Mouse (Mus musculus) liver, embryonic 12.5 days (tissue): Measurements from ENCODE around the gene Zkscan17. TPM values are rescaled to one million over a fixed set of nuclear protein-coding genes. Genes with fewer than 3 reads are reported as not detected.

Source experiments
- ATAC-seq: fragments of 200-750 bp; cut with Nextera tagmentation; 2 replicates; pipeline ENCODE4 v1.8.0; 2017; ENCODE audit warnings: moderate number of reproducible peaks, mild to moderate bottlenecking, moderate library complexity
- H3K27ac ChIP-seq: fragments of 300-500 bp; sonication (generic); 2 replicates; pipeline ENCODE4 v1.5.1; 2016; ENCODE audit warnings: mild to moderate bottlenecking
- H3K27me3 ChIP-seq: fragments of 300-500 bp; sonication (generic); replicated peaks from 2 replicates; pipeline ENCODE4 v1.6.1; 2016; ENCODE audit warnings: mild to moderate bottlenecking, moderate library complexity
- H3K36me3 ChIP-seq: fragments of 300-500 bp; sonication (generic); 2 replicates; pipeline ENCODE4 v1.6.1; 2016; ENCODE audit warnings: mild to moderate bottlenecking, moderate library complexity
- H3K4me1 ChIP-seq: fragments of 300-500 bp; sonication (generic); 2 replicates; pipeline ENCODE4 v1.6.1; 2016
- H3K4me2 ChIP-seq: fragments of 300-500 bp; sonication (generic); 2 replicates; pipeline ENCODE4 v1.6.1; 2016; ENCODE audit warnings: mild to moderate bottlenecking, moderate library complexity
- H3K4me3 ChIP-seq: fragments of 300-500 bp; sonication (generic); 2 replicates; pipeline ENCODE4 v1.5.1; 2016; ENCODE audit warnings: mild to moderate bottlenecking, moderate library complexity
- H3K9ac ChIP-seq: fragments of 300-500 bp; sonication (generic); 2 replicates; pipeline ENCODE4 v1.6.1; 2016; ENCODE audit warnings: mild to moderate bottlenecking, moderate library complexity
- H3K9me3 ChIP-seq: fragments of 300-500 bp; sonication (generic); replicated peaks from 2 replicates; pipeline ENCODE4 v1.6.1; 2016; ENCODE audit warnings: mild to moderate bottlenecking, moderate library complexity
- WGBS: fragments of 180-500 bp; shearing (Covaris S2); methylation state at CpG from one replicate; pipeline ENCODE4 v1.1.7; 2016; ENCODE audit not compliant: insufficient replicate concordance; 5-methylcytosine and 5-hydroxymethylcytosine counted together
- polyA plus RNA-seq: library from polyadenylated mRNA; unstranded; fragments of >200 nt; fragmentation: Nextera tagmentation; extraction: Ambion mirVana; gene quantifications from 2 replicates; pipeline ENCODE4 v1.2.1, GENCODE M21; 2016

Gene Zkscan17
- polyA plus RNA-seq, 1 experiment from 2014 or later, result 9.1 TPM

- Histone ChIP-seq H3K9me3 (no peaks in the 10 kb centered on the region), H3K4me3 (no peak within 1 kb of the TSS), H3K27me3 (no peaks in the 10 kb centered on the region; the same call in 1 of the 2 replicates), H3K4me1 (peaks cover 4% of the 10 kb centered on the region; the same call in 1 of the 2 replicates), H3K27ac (no peak within 1 kb of the TSS), H3K4me2 (no peak within 1 kb of the TSS), H3K36me3 (no peaks in the 10 kb centered on the region), H3K9ac (no peak within 1 kb of the TSS)
- ATAC-seq, result no peak
- WGBS, result 21% methylated on average over 3 of the region's 3 CpGs
Observed at GRCm38 (mm10) chr11:59541324-59541723, 14.8 kb upstream of the Zkscan17 start, which contains the start of gene Nlrp3. Gene Nlrp3 (plus strand): TSS chr11:59541568.

DNA sequence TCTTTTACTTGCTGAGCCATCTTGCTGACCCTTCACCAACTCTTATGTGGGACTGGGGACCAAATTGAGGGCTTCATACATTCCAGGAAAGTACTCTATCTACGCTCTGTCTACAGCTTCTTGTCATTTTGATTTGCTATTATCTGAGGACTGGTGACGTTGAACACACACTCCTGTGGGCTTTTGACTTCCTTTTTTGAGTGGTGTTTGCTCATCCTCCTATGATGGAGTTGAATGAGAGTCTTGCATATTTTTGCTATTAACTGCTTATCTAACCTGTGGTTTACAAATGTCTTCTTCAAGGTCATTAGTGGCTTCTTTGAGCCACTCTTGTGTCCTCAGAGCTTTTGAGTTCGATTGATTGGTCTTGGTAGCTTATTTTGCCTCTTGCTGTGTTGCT is 13.6 kb upstream of the Zkscan17 start:
- Histone ChIP-seq H3K4me3 (no peak overlapping the region), H3K9me3 (no peaks in the 10 kb centered on the region), H3K27me3 (no peaks in the 10 kb centered on the region), H3K9ac (no peak overlapping the region), H3K4me1 (peaks cover 4% of the 10 kb centered on the region; the same call in 1 of the 2 replicates), H3K36me3 (no peaks in the 10 kb centered on the region), H3K27ac (no peak overlapping the region), H3K4me2 (no peak overlapping the region)
- 21% methylated on average over 3 of the region's 3 CpGs for WGBS
- ATAC-seq, result no peak

DNA sequence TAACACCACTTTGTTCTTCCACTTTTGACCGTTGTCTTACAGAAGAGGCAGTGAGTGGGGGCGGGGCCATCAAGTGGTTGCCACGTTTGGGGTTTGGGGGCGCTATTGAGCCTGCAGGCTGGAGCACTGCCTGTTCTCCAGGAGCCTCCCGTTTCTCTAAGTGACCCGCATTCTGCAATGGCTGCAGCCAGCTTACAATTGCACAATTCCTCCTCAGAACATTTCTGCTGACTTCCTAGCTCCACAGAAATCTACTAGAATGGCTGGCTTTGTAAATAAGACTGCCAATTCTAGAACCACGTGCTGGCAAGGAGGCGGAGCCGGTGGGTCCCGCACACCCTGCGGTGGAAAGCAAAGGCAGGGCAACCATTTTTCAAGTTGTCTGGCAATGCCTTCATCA is 11.8 kb upstream of the Zkscan17 start:
- Histone ChIP-seq H3K36me3 (no peaks in the 10 kb centered on the region), H3K4me3 (no peak overlapping the region), H3K4me2 (no peak overlapping the region; the same call in 1 of the 2 replicates), H3K9ac (no peak overlapping the region), H3K27me3 (no peaks in the 10 kb centered on the region), H3K9me3 (no peaks in the 10 kb centered on the region), H3K4me1 (no peaks in the 10 kb centered on the region), H3K27ac (no peak overlapping the region)
- WGBS, result 22% methylated on average over 11 of the region's 11 CpGs
- ATAC-seq, result no peak

- no peak overlapping the region for H3K4me2 ChIP-seq
- WGBS, result 60% methylated on average over 16 of the region's 16 CpGs
Observed at GRCm38 (mm10) chr11:59537218-59538130, 10.9 kb upstream of the Zkscan17 start.

GRCm38 (mm10) chr11:59531562-59531961 is 5.0 kb upstream of the Zkscan17 start:
- 79% methylated on average over 5 of the region's 5 CpGs for WGBS
- no peak overlapping the region for H3K27ac ChIP-seq
- no peak overlapping the region for H3K4me3 ChIP-seq

More at GRCm38 (mm10) chr11:59537218-59538130, 10.9 kb upstream of the Zkscan17 start:
- H3K36me3 ChIP-seq, result no peaks in the 10 kb centered on the region
- ATAC-seq, result no peak
- H3K27ac ChIP-seq, result no peak overlapping the region
- no peak overlapping the region for H3K9ac ChIP-seq
- no peak overlapping the region for H3K4me3 ChIP-seq
- no peaks in the 10 kb centered on the region for H3K9me3 ChIP-seq
- H3K27me3 ChIP-seq, result no peaks in the 10 kb centered on the region
- no peaks in the 10 kb centered on the region for H3K4me1 ChIP-seq

GRCm38 (mm10) chr11:59530870-59531535 is 4.5 kb upstream of the Zkscan17 start:
- H3K4me1 ChIP-seq, result no peaks in the 10 kb centered on the region

More at GRCm38 (mm10) chr11:59531562-59531961, 5.0 kb upstream of the Zkscan17 start:
- H3K4me2 ChIP-seq, result no peak overlapping the region
- no peak for ATAC-seq
- no peaks in the 10 kb centered on the region for H3K36me3 ChIP-seq
- no peaks in the 10 kb centered on the region for H3K9me3 ChIP-seq
- H3K9ac ChIP-seq, result no peak overlapping the region
- peaks cover 4% of the 10 kb centered on the region for H3K27me3 ChIP-seq
- no peaks in the 10 kb centered on the region for H3K4me1 ChIP-seq

DNA sequence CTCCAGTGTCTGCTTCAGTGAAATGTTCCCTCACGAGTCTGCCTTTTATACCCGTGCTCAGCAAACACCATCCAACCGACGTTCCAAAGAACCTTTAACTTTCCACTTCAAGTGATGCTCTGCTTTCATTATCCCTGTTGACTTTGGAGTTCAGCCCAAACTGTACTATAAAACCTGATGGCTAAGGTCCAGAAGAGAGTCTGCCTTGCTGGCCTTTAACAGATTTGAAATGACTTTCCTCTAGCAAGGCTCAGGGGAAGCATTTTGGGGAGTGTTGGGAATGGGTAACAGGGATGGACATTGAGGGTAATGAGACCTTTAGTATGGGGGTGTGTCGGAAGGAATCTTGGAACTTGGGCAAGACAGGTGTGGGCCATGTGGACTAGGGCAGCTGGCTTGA is 3.7 kb upstream of the Zkscan17 start:
- H3K9ac ChIP-seq, result no peak overlapping the region
- no peak overlapping the region for H3K4me2 ChIP-seq
- no peak overlapping the region for H3K27ac ChIP-seq
- no peak for ATAC-seq
- no peak overlapping the region for H3K4me3 ChIP-seq
- H3K36me3 ChIP-seq, result no peaks in the 10 kb centered on the region
- no peaks in the 10 kb centered on the region for H3K9me3 ChIP-seq
- peaks cover 4% of the 10 kb centered on the region for H3K27me3 ChIP-seq
- no peaks in the 10 kb centered on the region for H3K4me1 ChIP-seq
- 71% methylated on average over 5 of the region's 5 CpGs for WGBS

More at GRCm38 (mm10) chr11:59530870-59531535, 4.5 kb upstream of the Zkscan17 start:
- H3K4me3 ChIP-seq, result no peak overlapping the region
- H3K4me2 ChIP-seq, result no peak overlapping the region
- ATAC-seq, result no peak
- 58% methylated on average over 6 of the region's 6 CpGs for WGBS
- no peak overlapping the region for H3K9ac ChIP-seq
- H3K9me3 ChIP-seq, result no peaks in the 10 kb centered on the region
- no peaks in the 10 kb centered on the region for H3K36me3 ChIP-seq
- H3K27me3 ChIP-seq, result peaks cover 4% of the 10 kb centered on the region
- H3K27ac ChIP-seq, result no peak overlapping the region

GRCm38 (mm10) chr11:59525237-59525636 is 1.3 kb downstream of the Zkscan17 start:
- Histone ChIP-seq H3K4me3 (no peak overlapping the region), H3K27me3 (peaks cover 7% of the 10 kb centered on the region), H3K4me1 (no peaks in the 10 kb centered on the region), H3K9me3 (peaks cover 4% of the 10 kb centered on the region; the same call in 1 of the 2 replicates), H3K4me2 (no peak overlapping the region), H3K27ac (no peak overlapping the region), H3K9ac (no peak overlapping the region), H3K36me3 (no peaks in the 10 kb centered on the region)
- ATAC-seq, result no peak
- 6% methylated on average over 10 of the region's 10 CpGs for WGBS

GRCm38 (mm10) chr11:59524150-59524549 is 2.4 kb downstream of the Zkscan17 start:
- Histone ChIP-seq H3K4me2 (no peak overlapping the region), H3K27me3 (peaks cover 7% of the 10 kb centered on the region), H3K4me1 (no peaks in the 10 kb centered on the region), H3K4me3 (no peak overlapping the region), H3K9me3 (peaks cover 4% of the 10 kb centered on the region; the same call in 1 of the 2 replicates), H3K27ac (no peak overlapping the region), H3K9ac (no peak overlapping the region), H3K36me3 (no peaks in the 10 kb centered on the region)
- no peak for ATAC-seq
- 81% methylated on average over 2 of the region's 2 CpGs for WGBS

GRCm38 (mm10) chr11:59519741-59520495 is 6.6 kb downstream of the Zkscan17 start:
- Histone ChIP-seq H3K4me2 (no peak overlapping the region), H3K36me3 (no peaks in the 10 kb centered on the region), H3K4me1 (0 out of 2 replicates have a peak, but pooled peaks cover 3% of the 10 kb centered on the region), H3K9ac (no peak overlapping the region), H3K4me3 (no peak overlapping the region), H3K9me3 (peaks cover 4% of the 10 kb centered on the region; the same call in 1 of the 2 replicates), H3K27me3 (peaks cover 3% of the 10 kb centered on the region; the same call in 1 of the 2 replicates), H3K27ac (no peak overlapping the region)
- ATAC-seq, result no peak
- WGBS, result 61% methylated on average over 6 of the region's 6 CpGs

- ATAC-seq, result no peak
- Histone ChIP-seq H3K9ac (no peak overlapping the region), H3K27me3 (peaks cover 3% of the 10 kb centered on the region; the same call in 1 of the 2 replicates), H3K4me2 (no peak overlapping the region), H3K36me3 (no peaks in the 10 kb centered on the region), H3K27ac (no peak overlapping the region), H3K4me1 (0 out of 2 replicates have a peak, but pooled peaks cover 3% of the 10 kb centered on the region), H3K9me3 (no peaks in the 10 kb centered on the region), H3K4me3 (no peak overlapping the region)
- 41% methylated on average over 10 of the region's 10 CpGs for WGBS
Observed at GRCm38 (mm10) chr11:59518226-59518625, 8.3 kb downstream of the Zkscan17 start.
